Mouse (Mus musculus): ENCODE measurements at regions not wholly inside any gene's neighbourhood (a gene's known extent, or its start where the extent isn't known, plus 50 kb on each side); places are given as distances from the start of the nearest gene placed in this dataset.

GRCm38 (mm10) chr9:31971801-31972628 lies 58.8 kb upstream of the Barx2 start:
- peak; percentile 44 to 49 for DNase-seq (ENCODE audit: low spot score in 2 of 2)

DNA sequence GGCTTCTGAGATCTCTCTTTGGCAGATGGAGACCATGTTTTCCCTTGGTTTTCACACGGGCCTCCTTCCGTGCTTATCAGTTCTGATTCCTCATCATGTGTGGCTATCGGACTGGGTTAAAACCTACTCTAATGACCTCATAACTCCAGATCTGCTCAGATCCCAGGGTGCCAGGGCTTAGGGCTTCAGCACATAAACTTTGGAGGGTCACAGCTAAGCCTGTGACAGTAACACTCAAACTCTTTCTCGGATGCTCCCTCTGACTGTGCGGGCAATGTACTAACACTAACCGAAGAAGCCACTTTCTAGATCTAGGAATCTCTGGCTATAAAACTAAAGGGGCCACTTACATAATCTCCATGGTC lies 59.3 kb upstream of the Barx2 start:
- no peak for DNase-seq (ENCODE audit: low spot score in 2 of 2)

GRCm38 (mm10) chr9:31976191-31976590 lies 62.9 kb upstream of the Barx2 start:
- no peak for DNase-seq (ENCODE audit: low spot score in 2 of 2)

DNA sequence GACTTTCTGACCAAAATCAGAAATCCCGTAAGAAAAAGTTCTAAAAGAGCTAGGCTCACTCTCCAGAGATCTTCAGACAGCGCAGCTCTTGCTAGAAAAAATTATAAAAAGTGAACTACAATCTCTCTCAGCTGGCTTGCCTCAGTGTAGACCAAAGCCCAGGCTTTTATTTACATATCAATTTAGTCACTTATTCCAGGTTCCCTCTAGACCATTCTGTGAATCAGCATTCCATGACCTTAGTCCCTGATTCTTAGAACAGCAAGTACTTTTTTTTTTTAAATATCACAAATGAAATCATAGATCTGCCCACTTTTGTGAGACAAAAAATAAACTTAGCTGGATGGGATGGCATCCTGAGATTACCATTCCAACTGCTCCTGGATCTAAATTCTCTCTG lies 64.8 kb upstream of the Barx2 start:
- DNase-seq (ENCODE audit: low spot score in 2 of 2), result no peak

DNA sequence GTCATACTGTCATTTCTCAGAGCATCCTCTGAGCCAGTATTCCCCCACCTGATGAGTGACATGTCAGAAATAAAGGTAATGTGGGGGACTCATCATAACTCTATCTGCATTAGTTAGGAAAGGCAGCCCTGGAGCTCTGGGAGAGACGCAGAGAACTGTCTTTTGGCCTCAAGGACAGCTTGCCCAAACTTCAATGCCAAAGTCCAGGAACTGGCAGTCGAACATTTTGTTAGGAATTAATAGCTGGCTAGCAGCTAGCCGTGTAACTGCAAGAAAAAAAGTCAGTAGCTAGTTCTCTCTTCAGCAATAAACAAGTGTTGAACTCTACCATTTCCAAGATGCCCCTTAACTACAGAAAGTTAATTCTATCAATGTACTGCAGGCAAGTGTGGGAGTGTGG lies 65.9 kb upstream of the Barx2 start:
- DNase-seq (ENCODE audit: low spot score in 2 of 2), result no peak

GRCm38 (mm10) chr9:31980459-31980858 lies 67.2 kb upstream of the Barx2 start:
- no peak for DNase-seq (ENCODE audit: low spot score in 2 of 2)

DNA sequence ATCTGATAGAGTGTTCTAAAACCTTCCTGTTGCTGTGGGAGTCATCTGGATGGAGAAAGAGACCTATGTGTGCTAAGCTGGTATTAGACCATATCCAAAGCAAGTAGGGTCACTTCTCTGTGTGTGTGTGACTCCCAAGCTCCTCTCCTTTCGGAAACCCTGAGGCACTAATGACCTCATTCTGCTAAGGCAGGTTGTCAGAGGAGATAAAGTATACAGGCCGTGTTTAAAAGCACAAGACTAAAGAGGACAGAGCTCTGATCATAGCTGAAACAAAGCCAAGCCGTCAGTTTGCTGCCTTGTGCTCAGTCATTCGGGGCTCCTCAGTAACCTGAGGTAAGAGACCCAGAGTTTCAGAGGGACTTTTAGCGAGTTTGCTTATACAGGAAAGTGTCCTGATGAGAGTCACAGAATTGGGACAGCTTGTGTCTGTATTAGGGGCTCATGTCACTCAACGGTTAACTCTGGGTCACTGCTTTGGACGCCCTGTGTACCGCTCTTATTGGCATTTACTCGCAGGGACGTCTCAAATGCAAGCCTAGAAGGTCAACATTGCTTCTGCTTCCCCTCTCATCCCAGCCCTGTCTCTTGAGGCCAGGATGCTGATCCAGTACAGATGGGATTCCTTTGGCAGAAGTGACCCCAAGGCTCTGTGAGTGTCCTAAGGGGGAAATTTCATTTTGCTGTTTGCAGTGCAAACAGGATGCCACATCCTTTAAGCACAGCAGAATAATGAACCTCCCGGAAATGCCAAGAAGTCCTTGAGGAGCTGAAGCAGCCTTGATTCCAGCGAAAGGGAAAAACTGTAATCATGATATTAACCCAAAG lies 70.7 kb upstream of the Barx2 start:
- DNase-seq (ENCODE audit: low spot score in 2 of 2), result no peak

DNA sequence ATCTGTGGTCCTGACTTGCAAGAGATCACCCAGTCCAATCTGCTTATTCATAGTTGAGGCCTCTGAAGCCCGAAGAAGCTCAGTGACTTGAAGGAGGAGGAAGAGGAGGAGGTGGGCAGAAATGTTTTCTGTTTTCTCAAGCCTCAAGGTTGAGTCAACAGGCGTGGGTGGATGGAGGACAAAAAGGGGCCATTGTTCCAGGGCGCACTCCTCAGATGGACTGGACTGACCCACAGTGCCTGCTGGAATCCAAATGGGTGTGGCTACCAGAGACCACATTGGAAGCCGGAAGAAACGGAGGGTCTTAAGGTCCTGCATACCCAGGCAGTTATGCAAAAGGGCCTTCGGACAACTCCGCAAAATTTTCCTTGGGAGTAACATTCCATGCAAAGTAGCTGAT lies 75.6 kb upstream of the Barx2 start:
- no peak for DNase-seq (ENCODE audit: low spot score in 2 of 2)

DNA sequence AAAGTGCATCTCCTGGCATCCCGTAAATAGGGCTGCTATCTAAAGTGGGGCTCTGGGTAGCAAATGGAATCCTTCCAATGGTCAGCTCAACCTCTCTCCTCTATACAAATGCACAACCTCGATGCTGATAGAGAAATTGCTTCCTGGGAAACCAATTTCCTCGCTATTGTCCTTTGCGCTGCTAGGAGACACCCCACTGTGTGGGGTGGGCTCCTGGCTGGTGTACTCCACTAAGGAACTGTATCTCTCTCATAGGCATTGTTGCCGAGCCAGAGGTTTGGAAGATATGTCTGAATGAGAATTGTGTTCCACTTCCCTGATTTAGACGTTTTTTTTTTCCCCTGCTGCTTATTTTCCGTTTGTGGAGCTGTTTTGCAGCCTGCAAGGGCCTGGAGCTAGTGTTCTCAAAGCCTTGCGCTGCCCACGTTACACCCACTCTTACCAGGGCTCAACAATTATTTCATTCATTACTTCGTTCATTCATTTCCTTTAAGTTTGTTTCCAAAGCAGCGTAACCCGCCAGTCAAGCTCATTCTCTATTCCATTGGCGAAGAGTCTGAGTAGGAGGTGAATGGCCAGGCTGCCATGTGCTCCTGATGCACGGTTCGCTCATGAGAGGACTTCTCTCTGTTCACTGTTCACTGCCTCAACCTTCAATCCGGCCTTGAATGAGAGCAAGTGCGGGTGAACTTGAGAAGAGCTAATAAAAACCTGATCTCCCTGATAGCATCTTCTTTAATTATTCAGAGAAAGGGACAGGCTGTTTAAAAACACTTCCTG lies 76.5 kb upstream of the Barx2 start:
- DNase-seq (ENCODE audit: low spot score in 2 of 2), result peak; percentile 21 to 38

- DNase-seq (ENCODE audit: low spot score in 2 of 2), result no peak
Observed at GRCm38 (mm10) chr9:31990456-31990855, 77.2 kb upstream of the Barx2 start.

DNA sequence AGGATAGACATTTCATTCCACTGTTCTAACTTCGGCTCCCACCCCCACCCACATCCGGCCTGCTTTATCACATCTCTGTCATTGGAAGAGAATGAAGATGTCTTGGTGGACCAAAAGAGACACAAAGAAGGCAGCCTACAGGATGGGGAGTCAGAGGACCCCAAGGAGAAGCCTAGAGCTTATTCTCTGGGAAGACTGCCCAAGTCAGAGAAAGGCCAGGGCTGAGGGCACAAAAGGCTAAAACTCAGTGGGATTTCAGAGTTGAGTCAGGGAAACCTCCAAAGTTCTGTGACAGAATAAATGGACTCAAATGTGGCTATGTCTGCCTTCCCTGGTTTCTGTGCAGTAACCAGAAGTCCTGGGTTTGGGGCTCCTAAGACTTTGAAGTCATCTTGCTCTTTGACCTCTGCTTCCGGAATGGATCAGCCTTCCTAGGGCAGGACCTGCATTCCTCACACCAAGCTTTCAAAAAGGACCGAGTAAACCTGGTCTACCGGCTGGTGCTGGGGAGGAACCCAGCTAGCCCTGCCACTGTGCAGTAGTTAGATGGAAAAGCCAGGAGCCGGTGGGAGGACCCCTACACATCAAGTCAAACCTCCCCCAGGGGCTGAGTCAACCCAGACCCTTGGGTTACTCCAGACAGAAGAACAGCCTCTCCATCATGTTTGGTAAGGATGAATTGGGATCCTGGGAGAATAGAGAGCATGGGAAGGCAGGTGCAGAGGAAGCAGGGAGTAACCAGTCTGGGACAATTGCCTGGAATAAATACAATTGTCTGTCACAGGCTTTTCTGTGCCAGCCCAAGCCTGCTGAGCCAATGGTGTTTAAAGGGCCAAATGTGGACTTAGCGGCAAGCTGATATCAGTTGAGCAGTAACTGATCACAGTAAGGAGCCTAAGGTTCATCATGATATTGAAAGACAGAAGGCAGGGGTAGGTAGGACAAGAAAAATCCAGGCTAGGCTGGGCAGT lies 80.7 kb upstream of the Barx2 start:
- no peak for DNase-seq (ENCODE audit: low spot score in 2 of 2)

GRCm38 (mm10) chr9:31995101-31995500 lies 81.8 kb upstream of the Barx2 start:
- no peak for DNase-seq (ENCODE audit: low spot score in 2 of 2)

GRCm38 (mm10) chr9:31995700-31996099 lies 82.4 kb upstream of the Barx2 start:
- DNase-seq (ENCODE audit: low spot score in 2 of 2), result no peak

GRCm38 (mm10) chr9:31996466-31997177 lies 83.4 kb upstream of the Barx2 start:
- DNase-seq (ENCODE audit: low spot score in 2 of 2), result no peak

DNA sequence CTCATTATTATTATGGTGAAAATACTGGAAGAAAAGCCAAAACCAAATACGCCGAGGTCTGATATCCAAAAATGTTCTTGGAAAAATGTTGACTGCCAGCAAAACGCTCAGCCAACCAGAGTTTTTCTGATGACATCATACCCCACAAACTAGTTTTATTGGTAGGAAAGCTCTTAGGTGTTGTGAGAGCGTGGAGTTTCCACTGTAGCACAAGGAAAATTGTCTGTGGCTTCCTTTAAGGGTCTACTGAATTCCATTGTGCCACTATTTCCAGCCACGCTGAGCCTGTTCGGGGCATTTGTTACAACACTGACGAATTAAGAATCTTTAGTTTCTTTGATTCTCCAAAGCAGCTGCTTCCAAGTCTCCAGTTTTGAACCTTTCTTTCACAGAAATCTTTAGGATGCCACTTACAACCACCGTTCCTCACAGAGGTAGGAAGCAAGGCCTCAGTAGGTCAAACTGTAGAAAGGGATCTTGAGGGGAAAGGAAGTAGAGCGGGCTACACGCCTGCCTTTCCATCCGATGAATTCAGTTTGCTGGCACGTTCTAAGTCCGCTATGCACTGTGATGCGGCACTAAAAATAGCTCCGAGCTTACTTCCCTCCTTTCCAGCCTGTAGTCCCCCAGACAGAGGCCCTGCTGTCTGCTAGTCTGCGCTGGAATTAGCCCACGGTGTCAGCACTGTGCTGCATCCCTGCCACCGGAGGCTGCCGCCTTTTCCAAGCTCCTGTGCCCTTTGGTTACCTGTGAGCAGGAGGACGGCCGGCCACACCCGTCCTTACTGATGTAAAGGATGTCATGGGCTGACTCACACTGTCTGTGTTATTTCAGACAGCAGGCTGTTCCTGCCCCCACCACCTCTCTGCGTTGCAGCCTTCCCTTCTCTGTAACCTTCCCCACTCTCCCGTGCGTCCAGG lies 84.2 kb upstream of the Barx2 start:
- DNase-seq (ENCODE audit: low spot score in 2 of 2), result peak in 1 of 2 experiments; percentile 14

- DNase-seq (ENCODE audit: low spot score in 2 of 2), result no peak
Observed at GRCm38 (mm10) chr9:31998488-31999280, 85.4 kb upstream of the Barx2 start.

GRCm38 (mm10) chr9:31999760-32000159 lies 86.5 kb upstream of the Barx2 start:
- DNase-seq (ENCODE audit: low spot score in 2 of 2), result no peak

- DNase-seq (ENCODE audit: low spot score in 2 of 2), result no peak
Observed at GRCm38 (mm10) chr9:32002924-32003323, 89.7 kb upstream of the Barx2 start.
